Mouse (Mus musculus): ENCODE results near the gene Pcbp2. TPM values are rescaled to one million over a fixed set of nuclear protein-coding genes. Genes with fewer than 3 reads are reported as not detected.

The Pcbp2 gene
- polyA plus RNA-seq, 1 experiment from 2014 or later, result 235 TPM

DNA sequence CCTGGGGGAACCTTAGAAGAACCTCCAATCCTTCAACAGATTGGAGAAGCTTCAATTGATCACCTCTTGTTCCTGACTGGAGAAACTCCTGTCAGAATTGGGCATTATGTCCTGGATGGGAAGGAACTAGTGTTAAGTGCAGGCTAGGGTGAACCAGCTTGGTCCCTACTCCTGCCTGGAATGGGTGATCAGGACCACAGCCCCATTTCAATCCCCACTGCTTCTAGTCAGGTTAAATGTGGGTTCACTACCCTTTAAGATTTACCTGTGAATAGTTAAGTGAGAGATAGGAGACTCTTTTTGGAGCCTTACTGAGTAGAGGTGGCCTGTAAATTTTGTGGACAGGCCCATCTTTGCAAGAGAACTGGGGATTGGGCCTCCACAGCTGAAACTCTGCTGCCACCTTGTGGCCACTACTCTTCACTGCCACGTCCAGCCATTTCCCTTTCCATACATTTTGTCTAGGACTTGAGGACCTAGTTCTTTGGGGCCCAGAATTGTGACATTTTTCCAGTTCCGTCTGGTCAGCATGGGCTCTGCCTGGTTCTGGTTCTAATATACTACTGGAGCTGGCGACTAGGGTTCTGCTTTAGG lies 54.6 kb downstream of the Pcbp2 start, which contains the start of gene Npff:
Gene Npff, minus strand, starts transcription at position 51 of the 594 bp plus-strand sequence.
- no peaks in the 10 kb centered on the region for H3K27me3 ChIP-seq (ENCODE audit: low read depth, poor library complexity, severe bottlenecking)
- no peak within 1 kb of the TSS for H3K27ac ChIP-seq
- H3K4me1 ChIP-seq, result peaks cover 10% of the 10 kb centered on the region; the same call in 1 of the 2 replicates
- DNase-seq (ENCODE audit: low spot score), result peak; percentile 87
- peaks cover 80% of the 10 kb centered on the region for H3K36me3 ChIP-seq
- H3K9me3 ChIP-seq (replicated peaks), result no peaks in the 10 kb centered on the region
- 7% methylated on average over 3 of the region's 3 CpGs for WGBS
- no peak within 1 kb of the TSS for H3K4me3 ChIP-seq

DNA sequence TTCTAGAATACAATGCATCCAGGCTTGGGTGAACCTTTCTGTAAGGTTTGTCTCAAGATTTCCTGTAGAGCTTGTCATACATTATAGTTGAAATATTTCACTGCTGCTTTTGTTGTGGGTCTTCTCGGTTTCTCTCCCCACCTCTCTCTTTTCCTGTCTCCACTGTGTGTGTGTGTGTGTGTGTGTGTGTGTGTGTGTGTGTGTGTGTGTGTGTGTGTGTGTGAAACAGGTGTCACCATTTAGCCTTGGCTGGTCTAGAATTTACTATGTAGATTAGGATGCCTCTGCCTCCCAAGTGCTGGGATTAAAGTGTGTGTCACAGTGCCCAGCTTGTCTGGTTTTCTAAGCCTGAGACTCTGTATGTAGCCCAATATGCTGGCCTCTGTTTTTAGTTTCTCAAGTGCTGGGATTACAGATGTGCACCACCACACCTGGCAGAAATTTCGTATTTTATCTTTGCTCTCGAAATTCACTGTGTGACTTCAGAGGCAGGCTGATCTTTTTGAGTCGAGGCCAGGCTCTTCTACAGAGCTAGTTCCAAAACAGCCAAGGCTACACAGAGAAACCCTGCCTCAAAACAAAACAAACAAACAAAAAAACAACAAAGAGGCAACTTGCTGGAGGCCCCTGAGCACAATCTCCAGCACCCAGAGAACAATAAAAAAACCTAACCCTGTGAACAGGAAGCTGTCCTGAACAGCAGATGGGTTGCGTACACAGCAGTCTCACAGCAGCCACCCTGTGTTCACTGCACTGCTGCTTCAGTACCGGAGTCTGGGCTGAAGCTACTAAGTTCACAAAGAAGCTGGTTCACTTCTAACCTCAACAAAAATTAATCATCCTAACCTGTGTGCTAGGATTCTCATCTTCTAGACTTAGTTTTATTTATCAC lies 56.0 kb downstream of the Pcbp2 start:
- no peaks in the 10 kb centered on the region for H3K27me3 ChIP-seq (ENCODE audit: low read depth, poor library complexity, severe bottlenecking)
- WGBS, result 86% methylated on average over 6 of the region's 6 CpGs
- peaks cover 80% of the 10 kb centered on the region for H3K36me3 ChIP-seq
- peaks cover 4% of the 10 kb centered on the region; the same call in 1 of the 2 replicates for H3K4me1 ChIP-seq
- H3K27ac ChIP-seq, result no peak overlapping the region
- DNase-seq (ENCODE audit: low spot score), result no peak
- no peaks in the 10 kb centered on the region for H3K9me3 ChIP-seq (replicated peaks)
- no peak overlapping the region for H3K4me3 ChIP-seq

DNA sequence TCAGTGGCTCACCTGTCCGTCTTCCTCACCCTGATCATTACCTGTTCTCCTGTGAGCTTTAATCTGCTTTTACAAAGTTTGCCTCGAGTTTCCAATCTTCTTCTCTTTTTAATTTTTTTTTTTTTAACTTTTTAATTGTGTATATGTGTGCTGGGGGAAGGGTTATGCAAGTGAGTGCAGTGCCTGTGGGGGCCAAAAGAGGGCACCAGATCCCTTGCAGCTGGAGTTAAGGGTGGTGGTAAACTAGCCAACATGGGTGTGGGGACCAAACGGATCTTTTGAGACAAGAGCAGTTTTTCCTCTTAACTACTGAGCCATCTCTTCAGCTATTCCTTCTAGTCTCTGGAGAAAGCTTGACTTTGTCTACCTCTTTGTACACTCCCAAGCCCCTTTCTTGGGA lies 57.6 kb downstream of the Pcbp2 start:
- peaks cover 80% of the 10 kb centered on the region for H3K36me3 ChIP-seq
- 89% methylated on average over 3 of the region's 3 CpGs for WGBS
- H3K27ac ChIP-seq, result no peak overlapping the region

DNA sequence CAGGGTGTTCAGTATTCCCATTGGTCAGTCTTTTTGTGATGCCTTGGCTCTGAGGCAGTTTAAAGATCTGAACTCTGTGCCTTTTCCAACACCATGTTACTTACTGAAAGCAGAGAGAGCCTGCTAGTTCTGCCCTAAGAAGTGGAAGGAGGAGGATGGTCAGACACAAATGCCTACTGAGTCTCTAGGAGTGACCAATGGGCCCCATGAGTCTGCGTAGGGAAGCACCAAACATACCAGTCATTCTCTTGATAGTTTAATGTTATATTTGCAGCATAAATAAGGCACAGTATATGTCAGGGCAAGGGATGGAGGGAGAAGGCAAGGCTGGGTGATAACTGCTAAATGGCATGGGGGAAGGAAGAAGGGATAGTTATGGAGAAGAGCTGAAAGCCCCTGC lies 58.1 kb downstream of the Pcbp2 start:
- Histone ChIP-seq H3K36me3 (peaks cover 82% of the 10 kb centered on the region), H3K27ac (no peak overlapping the region), H3K9me3 (replicated peaks) (no peaks in the 10 kb centered on the region), H3K27me3 (ENCODE audit: low read depth, poor library complexity, severe bottlenecking) (no peaks in the 10 kb centered on the region), H3K4me1 (peaks cover 4% of the 10 kb centered on the region; the same call in 1 of the 2 replicates), H3K4me3 (no peak overlapping the region)
- 95% methylated on average over 1 of the region's 1 CpGs for WGBS
- no peak for DNase-seq (ENCODE audit: low spot score)

More for the DNA sequence above, 57.6 kb downstream of the Pcbp2 start:
- Histone ChIP-seq H3K4me1 (peaks cover 4% of the 10 kb centered on the region; the same call in 1 of the 2 replicates), H3K9me3 (replicated peaks) (no peaks in the 10 kb centered on the region), H3K27me3 (ENCODE audit: low read depth, poor library complexity, severe bottlenecking) (no peaks in the 10 kb centered on the region), H3K4me3 (no peak overlapping the region)
- DNase-seq (ENCODE audit: low spot score), result no peak

DNA sequence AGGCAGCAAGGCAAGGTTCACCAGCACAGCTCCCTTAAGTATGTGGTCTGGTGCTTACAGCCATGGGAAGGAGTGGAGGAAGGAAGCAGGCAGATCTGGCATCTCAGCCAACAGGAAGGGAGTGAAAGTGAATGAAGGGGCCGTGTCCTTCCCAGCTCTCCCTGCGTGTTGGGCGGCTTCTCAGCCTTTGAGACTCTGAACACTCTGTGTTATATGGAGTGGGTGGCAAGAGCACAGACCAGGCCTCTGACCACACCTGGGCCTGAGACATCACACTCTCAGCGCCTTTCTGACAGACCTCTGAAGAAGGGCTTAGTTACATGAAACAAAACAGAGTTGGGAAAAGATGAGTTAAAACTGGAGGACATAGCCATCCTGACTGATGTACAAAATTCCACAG lies 60.2 kb downstream of the Pcbp2 start:
- Histone ChIP-seq H3K9me3 (replicated peaks) (no peaks in the 10 kb centered on the region), H3K27ac (no peak overlapping the region), H3K4me1 (peaks cover 10% of the 10 kb centered on the region), H3K27me3 (ENCODE audit: low read depth, poor library complexity, severe bottlenecking) (no peaks in the 10 kb centered on the region), H3K4me3 (no peak overlapping the region), H3K36me3 (peaks cover 86% of the 10 kb centered on the region)
- WGBS, result 81% methylated on average over 4 of the region's 4 CpGs
- DNase-seq (ENCODE audit: low spot score), result no peak

DNA sequence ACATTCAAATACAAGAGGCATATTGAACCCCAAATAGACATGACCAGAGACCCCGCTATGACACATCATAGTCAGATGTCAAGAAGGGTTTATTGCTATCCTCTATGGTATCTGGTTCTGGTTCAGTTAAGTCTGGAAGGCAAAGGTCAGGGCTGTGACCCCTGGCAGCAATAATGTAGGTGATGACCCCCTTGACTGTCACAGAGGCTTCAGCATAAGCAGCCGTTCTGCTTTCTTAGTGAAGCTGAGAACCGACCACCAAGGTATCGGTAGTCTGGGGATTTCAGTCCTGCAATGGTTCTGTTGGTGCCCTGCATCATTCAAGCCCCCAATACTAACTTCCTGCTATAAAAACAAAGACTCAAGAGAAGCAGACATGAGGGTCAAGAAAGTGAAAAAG lies 61.2 kb downstream of the Pcbp2 start:
- DNase-seq (ENCODE audit: low spot score), result no peak
- Histone ChIP-seq H3K4me3 (no peak overlapping the region), H3K9me3 (replicated peaks) (no peaks in the 10 kb centered on the region), H3K4me1 (peaks cover 10% of the 10 kb centered on the region), H3K27me3 (ENCODE audit: low read depth, poor library complexity, severe bottlenecking) (no peaks in the 10 kb centered on the region), H3K36me3 (peaks cover 92% of the 10 kb centered on the region), H3K27ac (no peak overlapping the region)
- WGBS, result 68% methylated on average over 4 of the region's 4 CpGs

DNA sequence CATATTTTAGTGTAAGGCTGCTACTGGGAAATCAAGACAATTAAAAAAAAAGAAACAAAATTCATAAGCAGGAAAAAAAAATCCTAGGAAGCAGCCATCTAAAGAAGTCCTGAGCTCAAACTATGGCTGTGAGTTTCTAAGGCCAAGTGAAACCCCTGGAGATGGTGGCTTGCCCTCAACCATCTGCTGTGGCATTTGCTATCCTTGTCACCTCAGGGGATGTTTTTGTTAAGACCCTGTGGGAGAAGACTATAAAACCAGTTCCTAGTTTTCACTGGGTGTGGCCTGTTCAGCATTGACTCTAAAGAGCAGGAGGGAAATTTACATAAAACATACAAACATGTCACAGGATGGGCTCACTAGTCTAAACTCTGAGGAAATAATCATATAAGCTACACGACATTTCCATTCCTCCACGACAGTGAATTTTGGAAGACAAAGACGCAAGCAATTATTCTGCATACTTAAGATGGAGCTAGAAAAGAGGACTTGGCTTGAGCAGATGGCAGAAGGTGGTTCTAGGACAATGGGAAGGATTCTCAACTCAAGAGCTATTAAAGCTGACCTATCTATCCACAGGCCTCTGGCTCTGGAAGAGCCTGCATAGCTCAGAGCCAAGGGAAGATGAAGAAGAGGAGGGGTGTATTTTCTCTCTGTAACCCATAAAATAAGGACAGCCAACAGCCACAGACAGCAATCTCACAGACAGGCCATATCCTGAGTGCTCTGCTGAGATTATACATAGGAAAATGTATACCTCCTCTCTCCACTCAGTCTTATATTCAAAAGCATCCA lies 62.0 kb downstream of the Pcbp2 start:
- Histone ChIP-seq H3K36me3 (peaks cover 95% of the 10 kb centered on the region), H3K4me3 (no peak overlapping the region), H3K27ac (no peak overlapping the region), H3K9me3 (replicated peaks) (no peaks in the 10 kb centered on the region), H3K4me1 (peaks cover 10% of the 10 kb centered on the region), H3K27me3 (ENCODE audit: low read depth, poor library complexity, severe bottlenecking) (no peaks in the 10 kb centered on the region)
- no peak for DNase-seq (ENCODE audit: low spot score)
- WGBS, result 92% methylated on average over 3 of the region's 3 CpGs

DNA sequence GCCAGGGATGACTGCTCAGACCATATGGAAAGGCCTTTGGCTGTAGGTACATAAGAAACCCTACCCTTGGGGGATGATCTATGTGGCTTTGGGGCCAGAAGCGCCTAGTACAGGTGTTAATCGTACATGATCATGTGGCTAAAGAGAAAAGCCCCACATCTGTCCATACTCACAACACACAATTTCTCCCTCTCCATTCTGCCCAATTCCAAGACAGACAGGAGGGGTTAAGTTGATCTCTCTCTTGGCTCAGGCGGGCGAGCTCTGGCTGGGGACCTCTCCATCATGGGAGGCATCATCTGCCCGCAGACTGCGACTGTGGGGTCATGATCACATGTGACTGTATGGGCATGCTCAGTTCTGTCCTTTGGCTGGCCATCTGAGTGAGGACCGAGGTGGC lies 63.6 kb downstream of the Pcbp2 start:
- Histone ChIP-seq H3K36me3 (peaks cover 87% of the 10 kb centered on the region), H3K4me3 (no peak overlapping the region), H3K9me3 (replicated peaks) (no peaks in the 10 kb centered on the region), H3K27ac (0 out of 2 replicates have a peak overlapping the region, but pooled peaks have one; percentile 0), H3K27me3 (ENCODE audit: low read depth, poor library complexity, severe bottlenecking) (no peaks in the 10 kb centered on the region), H3K4me1 (peaks cover 10% of the 10 kb centered on the region)
- 78% methylated on average over 7 of the region's 7 CpGs for WGBS
- DNase-seq (ENCODE audit: low spot score), result no peak

DNA sequence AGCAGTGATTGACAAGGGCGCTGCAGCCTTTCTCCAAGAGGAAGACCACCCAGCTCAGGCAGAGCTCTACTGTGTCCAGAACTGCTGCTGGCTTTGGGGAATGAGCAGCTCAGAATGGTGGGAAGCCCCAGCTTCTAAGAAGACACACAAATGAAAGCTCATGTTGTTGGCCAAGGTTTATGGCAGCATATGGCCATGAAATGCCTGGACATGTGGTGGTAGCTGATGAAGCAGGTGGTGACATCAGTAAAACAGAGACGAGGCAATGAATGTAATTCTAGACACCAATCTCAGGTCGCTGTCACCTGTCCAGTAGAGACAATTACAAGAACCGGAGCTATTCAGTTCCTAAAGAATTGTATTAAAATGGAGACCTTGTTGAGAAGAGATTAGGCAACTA lies 74.5 kb downstream of the Pcbp2 start:
- Histone ChIP-seq H3K4me3 (no peak overlapping the region), H3K27ac (no peak overlapping the region), H3K36me3 (peaks cover 86% of the 10 kb centered on the region), H3K27me3 (ENCODE audit: low read depth, poor library complexity, severe bottlenecking) (no peaks in the 10 kb centered on the region), H3K9me3 (replicated peaks) (no peaks in the 10 kb centered on the region), H3K4me1 (no peaks in the 10 kb centered on the region)
- no peak for DNase-seq (ENCODE audit: low spot score)
- 92% methylated on average over 4 of the region's 4 CpGs for WGBS

DNA sequence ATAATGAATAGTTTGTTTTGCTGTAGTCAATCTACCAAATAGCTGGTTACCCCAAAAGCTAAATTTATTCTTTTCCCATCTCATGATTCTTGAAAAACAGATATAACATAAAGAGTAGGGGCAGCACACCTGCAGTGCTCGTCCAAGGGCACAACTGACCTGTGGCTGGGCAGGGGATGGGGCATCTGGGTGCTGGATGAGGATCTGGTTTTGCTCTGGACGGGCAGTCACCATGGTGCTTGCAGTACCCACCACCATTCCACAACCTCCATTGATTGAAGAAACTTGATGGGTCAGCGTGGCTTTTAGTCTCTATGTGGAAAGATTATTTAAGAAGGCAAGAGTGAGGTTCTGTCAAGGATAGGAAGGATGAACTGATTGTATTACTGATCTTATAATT lies 75.9 kb downstream of the Pcbp2 start:
- WGBS, result 89% methylated on average over 3 of the region's 3 CpGs
- H3K36me3 ChIP-seq, result peaks cover 82% of the 10 kb centered on the region

DNA sequence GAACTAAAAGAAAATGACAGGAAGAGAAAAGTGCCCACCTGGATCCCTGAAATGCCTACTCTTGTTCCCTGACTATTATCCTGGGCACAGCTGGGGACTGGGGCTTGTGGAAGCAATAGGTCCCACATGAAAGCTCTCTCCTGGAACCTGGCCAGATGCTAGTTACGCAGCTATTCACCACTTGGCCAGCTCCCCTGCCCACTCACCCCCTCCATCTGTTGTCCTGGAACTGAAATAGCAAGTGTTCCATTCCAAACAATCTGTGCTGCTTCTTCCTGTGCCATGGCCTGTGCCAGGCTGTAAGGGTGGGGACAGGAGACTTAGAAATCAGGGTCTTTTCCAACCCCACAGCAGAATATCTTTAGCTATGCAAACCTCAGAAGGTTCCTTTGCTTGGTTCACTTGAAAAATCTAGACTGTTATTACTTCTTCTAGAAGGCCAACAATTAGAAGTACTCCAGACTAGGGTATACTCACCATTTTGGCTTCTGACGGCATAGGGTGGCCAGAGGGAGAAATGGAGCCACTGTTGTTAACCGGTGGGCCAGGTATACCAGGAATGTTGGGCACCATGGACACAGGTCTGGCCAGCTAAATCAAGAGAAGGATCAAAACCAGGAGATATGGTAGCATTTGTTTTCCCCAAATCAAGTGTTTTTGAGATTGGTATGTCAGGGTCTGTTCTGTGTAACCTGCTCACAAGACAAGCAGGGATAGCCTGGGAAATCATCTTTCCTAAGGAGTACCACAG lies 76.5 kb downstream of the Pcbp2 start:
- H3K36me3 ChIP-seq, result peaks cover 82% of the 10 kb centered on the region
- no peaks in the 10 kb centered on the region for H3K4me1 ChIP-seq
- WGBS, result 94% methylated on average over 3 of the region's 3 CpGs
- H3K27ac ChIP-seq, result no peak overlapping the region
- DNase-seq (ENCODE audit: low spot score), result no peak
- no peaks in the 10 kb centered on the region for H3K27me3 ChIP-seq (ENCODE audit: low read depth, poor library complexity, severe bottlenecking)
- no peaks in the 10 kb centered on the region for H3K9me3 ChIP-seq (replicated peaks)
- H3K4me3 ChIP-seq, result no peak overlapping the region

More for the DNA sequence above, 75.9 kb downstream of the Pcbp2 start:
- no peaks in the 10 kb centered on the region for H3K27me3 ChIP-seq (ENCODE audit: low read depth, poor library complexity, severe bottlenecking)
- no peaks in the 10 kb centered on the region for H3K9me3 ChIP-seq (replicated peaks)
- H3K27ac ChIP-seq, result no peak overlapping the region
- no peaks in the 10 kb centered on the region for H3K4me1 ChIP-seq
- DNase-seq (ENCODE audit: low spot score), result no peak
- H3K4me3 ChIP-seq, result no peak overlapping the region

DNA sequence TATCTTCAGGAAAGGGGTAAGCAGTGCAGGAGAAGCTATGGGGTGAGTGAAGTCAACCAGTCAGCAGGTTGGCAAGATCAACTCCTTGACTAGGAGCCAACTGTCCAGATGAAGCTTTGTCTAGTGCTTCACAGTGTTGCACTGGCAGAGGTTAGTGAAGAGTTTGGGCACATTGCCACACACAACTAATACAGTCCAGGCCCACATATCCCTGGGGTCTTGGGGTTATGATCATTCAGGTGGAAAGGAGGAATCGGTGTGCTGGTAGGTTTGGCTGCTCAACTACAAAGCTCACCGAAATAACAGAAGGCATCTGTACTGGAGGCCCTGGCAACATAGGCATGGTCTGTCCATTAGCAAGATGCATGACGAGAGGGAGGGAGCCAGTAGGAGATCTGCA lies 77.1 kb downstream of the Pcbp2 start:
- no peak overlapping the region for H3K4me3 ChIP-seq
- WGBS, result 97% methylated on average over 3 of the region's 3 CpGs
- H3K27ac ChIP-seq, result no peak overlapping the region
- peaks cover 83% of the 10 kb centered on the region for H3K36me3 ChIP-seq
- no peak for DNase-seq (ENCODE audit: low spot score)
- no peaks in the 10 kb centered on the region for H3K27me3 ChIP-seq (ENCODE audit: low read depth, poor library complexity, severe bottlenecking)
- no peaks in the 10 kb centered on the region for H3K4me1 ChIP-seq
- no peaks in the 10 kb centered on the region for H3K9me3 ChIP-seq (replicated peaks)

All from limb, embryonic 10.5 days (tissue).